ENCODE assay signal across 1 mouse cellular context in genomic region chr13:23412630-23413521, GRCm38 (mm10).
A peak's percentile ranks its signal among the peaks of the same experiment; 100 is the strongest.
TF ChIP-seq lines count a peak whose summit lies in the region.

No protein-coding gene starts in this region.

TF ChIP-seq in CH12.LX, 34 proteins besides CTCF, POLR2A, EP300 and RAD21 (continued from another document):
- no peak; the same call in 1 of the 2 replicates for TF ChIP-seq TCF12 (IDR thresholded peaks at IDR 0.05; ENCODE audit: low read depth, low read length)
- TF ChIP-seq MAZ (IDR thresholded peaks at IDR 0.05; ENCODE audit: low read depth, low read length), result no peak
- no peak for TF ChIP-seq ETS1 (conservative IDR thresholded peaks at IDR 0.05; ENCODE audit: low read depth, low read length)
- no peak for TF ChIP-seq ZMIZ1 (IDR thresholded peaks at IDR 0.05; ENCODE audit: low read depth, low read length)
- TF ChIP-seq NRF1 (IDR thresholded peaks at IDR 0.05; ENCODE audit: low read depth, low read length), result peak; percentile 66
- TF ChIP-seq ZKSCAN1 (IDR thresholded peaks at IDR 0.05; ENCODE audit: borderline replicate concordance, low read depth, low read length), result no peak
- peak; percentile 100 for TF ChIP-seq TBP (conservative IDR thresholded peaks at IDR 0.05; ENCODE audit: low read depth, low read length)
